Mouse (Mus musculus) CD4-positive helper T cell, adult 2 months (primary cell): ENCODE data around the gene Aqp12.

Experiments
- DNase-seq: peaks from one replicate; pipeline ENCODE4 v3.0.0-alpha.2; 2012; ENCODE audit warnings: low read depth, missing footprints, low spot score

Aqp12 gene

GRCm38 (mm10) chr1:93015136-93015535 lies 9.0 kb downstream of the Aqp12 start:
- DNase-seq, result no peak

GRCm38 (mm10) chr1:93018716-93019115 lies 12.6 kb downstream of the Aqp12 start:
- DNase-seq, result no peak

DNA sequence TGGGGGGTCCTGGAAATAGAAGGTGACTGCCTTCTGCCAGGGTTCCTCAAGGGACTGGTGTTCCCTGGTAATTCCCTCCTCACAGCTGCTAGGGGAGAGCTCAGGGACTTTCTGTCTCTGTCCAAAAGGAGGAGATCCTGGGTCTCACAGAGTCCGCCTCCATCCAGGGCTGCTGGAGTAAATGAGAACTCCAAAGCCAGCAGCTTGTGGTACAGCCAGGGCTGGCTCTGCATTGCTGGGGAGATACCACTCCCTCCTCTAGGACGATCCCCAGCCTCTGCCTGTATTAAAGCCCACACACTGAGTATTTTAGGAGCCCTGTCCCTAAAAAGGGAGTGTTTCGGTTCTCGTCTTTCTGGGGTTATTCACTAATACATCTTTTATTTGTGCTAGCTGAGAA lies 14.5 kb downstream of the Aqp12 start:
- DNase-seq, result no peak

DNA sequence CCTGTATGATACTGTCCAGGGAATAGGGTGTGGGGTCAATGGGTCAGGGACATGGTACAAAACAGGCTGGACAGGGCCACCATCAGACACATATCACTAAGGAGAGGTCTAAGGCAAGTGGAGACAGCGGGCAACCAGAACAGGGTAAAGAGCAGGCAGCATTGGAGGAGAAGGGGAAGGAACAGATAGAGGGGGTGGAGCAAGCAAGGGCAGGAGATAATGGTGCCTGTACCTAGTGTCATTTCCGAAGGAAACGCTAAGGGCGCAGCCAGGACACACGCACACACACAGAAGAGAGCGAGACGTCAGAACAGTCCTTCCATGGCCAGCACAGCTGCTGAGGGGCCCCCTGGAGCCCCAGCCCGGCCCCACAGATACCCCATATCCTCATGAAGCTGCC lies 20.5 kb downstream of the Aqp12 start:
- DNase-seq, result no peak

GRCm38 (mm10) chr1:93029387-93029786 lies 23.3 kb downstream of the Aqp12 start:
- DNase-seq, result no peak

- DNase-seq, result no peak
Measured at GRCm38 (mm10) chr1:93030060-93030459, 23.9 kb downstream of the Aqp12 start.

GRCm38 (mm10) chr1:93031199-93031598 lies 25.1 kb downstream of the Aqp12 start:
- no peak for DNase-seq

GRCm38 (mm10) chr1:93033989-93034388 lies 27.9 kb downstream of the Aqp12 start:
- DNase-seq, result no peak

- DNase-seq, result no peak
Measured at GRCm38 (mm10) chr1:93035981-93036380, 29.8 kb downstream of the Aqp12 start.

- no peak for DNase-seq
Measured at GRCm38 (mm10) chr1:93046153-93046789, 40.1 kb downstream of the Aqp12 start.

GRCm38 (mm10) chr1:93050071-93050470 lies 43.9 kb downstream of the Aqp12 start:
- no peak for DNase-seq

GRCm38 (mm10) chr1:93051124-93051833 lies 45.1 kb downstream of the Aqp12 start:
- no peak for DNase-seq
